Mouse (Mus musculus) adrenal gland, adult 10 weeks (tissue): ENCODE results near the gene Mtnr1b. TPM values are rescaled to one million over a fixed set of nuclear protein-coding genes. Genes with fewer than 3 reads are reported as not detected.

Experiments used
- polyA plus RNA-seq: library from polyadenylated mRNA; stranded (reverse); fragments of 350-450 nt; fragmentation: Illumina TruSeq; extraction: RNeasy Lipid Tissue Mini Kit (QIAGEN cat#74804); gene quantifications from one replicate; pipeline ENCODE4 v1.2.3, GENCODE M21; 2014; ENCODE audit warnings: low read depth, low replicate concordance

Gene Mtnr1b
- not detected for polyA plus RNA-seq

DNA sequence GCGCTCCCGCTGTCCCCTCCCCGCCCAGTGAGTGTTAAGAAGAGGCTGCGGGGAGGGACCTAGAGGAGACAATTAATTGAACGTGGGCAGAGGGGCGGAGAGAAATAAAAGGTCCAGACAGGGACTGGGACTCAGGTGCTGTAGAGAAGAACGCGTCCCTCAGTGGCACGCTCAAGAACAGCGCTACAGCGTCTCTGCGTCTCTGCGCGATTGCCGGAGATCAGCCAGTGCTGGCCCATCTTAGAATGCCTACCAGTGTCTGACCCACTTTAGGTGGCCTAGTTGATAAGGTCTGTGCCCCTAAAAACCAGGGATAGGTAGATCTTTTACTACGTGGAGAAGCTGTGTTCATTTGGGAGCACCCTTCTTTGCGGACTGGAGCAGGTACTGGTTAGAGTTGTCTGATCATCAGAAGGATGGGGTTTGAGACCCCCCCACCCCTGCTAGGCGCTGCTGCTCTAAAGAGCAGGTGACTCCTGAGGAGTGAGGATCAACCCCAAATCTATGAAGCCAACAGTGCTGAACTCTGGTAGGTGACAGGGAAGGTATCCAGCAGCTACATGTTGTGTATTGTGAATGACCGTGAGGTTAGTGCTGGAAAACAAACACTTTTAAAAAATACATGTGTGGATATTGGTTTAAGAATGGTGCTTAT is at the start of gene Mtnr1b:
Gene Mtnr1b (minus strand): TSS at position 51 of the 655 bp plus-strand sequence.

Other genes starting within 250 kb of the Mtnr1b start
- 0.47 TPM for gene Deup1, start 246.6 kb downstream of the Mtnr1b start, polyA plus RNA-seq
- 54.1 TPM for gene Slc36a4, start 164.8 kb downstream of the Mtnr1b start, polyA plus RNA-seq